Mouse (Mus musculus): ENCODE results near the gene Nol3.
"Not testable (repeated sequence)": the region's sequence is repeated elsewhere in the genome, so short reads cannot be mapped to it uniquely, and the experiment has no call there.

Gene Nol3

GRCm38 (mm10) chr8:105275840-105276239 is at the start of gene Nol3:
Gene Nol3 (plus strand): TSS chr8:105276140.
- no peaks in the 10 kb centered on the region for H3K27me3 ChIP-seq (ENCODE audit: control insufficient read depth, insufficient read depth, low read length, poor library complexity, severe bottlenecking)
- H3K36me3 ChIP-seq (ENCODE audit: control insufficient read depth, insufficient read depth, low read length, poor library complexity, severe bottlenecking) = no peaks in the 10 kb centered on the region
- no peak for DNase-seq (ENCODE audit: low read depth, low spot score)

GRCm38 (mm10) chr8:105231503-105232320 is 44.2 kb upstream of the Nol3 start:
- H3K36me3 ChIP-seq (ENCODE audit: control insufficient read depth, insufficient read depth, low read length, poor library complexity, severe bottlenecking) = peaks cover 5% of the 10 kb centered on the region
- no peaks in the 10 kb centered on the region for H3K27me3 ChIP-seq (ENCODE audit: control insufficient read depth, insufficient read depth, low read length, poor library complexity, severe bottlenecking)
- DNase-seq (ENCODE audit: low read depth, low spot score) = no peak

GRCm38 (mm10) chr8:105232321-105232693 is 43.6 kb upstream of the Nol3 start:
- H3K27me3 ChIP-seq (ENCODE audit: control insufficient read depth, insufficient read depth, low read length, poor library complexity, severe bottlenecking); H3K36me3 ChIP-seq (ENCODE audit: control insufficient read depth, insufficient read depth, low read length, poor library complexity, severe bottlenecking); DNase-seq (ENCODE audit: low read depth, low spot score): not testable (repeated sequence)

GRCm38 (mm10) chr8:105233126-105233935 is 42.6 kb upstream of the Nol3 start:
- Histone ChIP-seq H3K27me3 (ENCODE audit: control insufficient read depth, insufficient read depth, low read length, poor library complexity, severe bottlenecking) (no peaks in the 10 kb centered on the region), H3K36me3 (ENCODE audit: control insufficient read depth, insufficient read depth, low read length, poor library complexity, severe bottlenecking) (peaks cover 5% of the 10 kb centered on the region)
- no peak for DNase-seq (ENCODE audit: low read depth, low spot score)

GRCm38 (mm10) chr8:105235206-105235605 is 40.7 kb upstream of the Nol3 start:
- no peak for DNase-seq (ENCODE audit: low read depth, low spot score)
- H3K36me3 ChIP-seq (ENCODE audit: control insufficient read depth, insufficient read depth, low read length, poor library complexity, severe bottlenecking) = peaks cover 5% of the 10 kb centered on the region
- no peaks in the 10 kb centered on the region for H3K27me3 ChIP-seq (ENCODE audit: control insufficient read depth, insufficient read depth, low read length, poor library complexity, severe bottlenecking)

GRCm38 (mm10) chr8:105237442-105238142 is 38.3 kb upstream of the Nol3 start:
- Histone ChIP-seq H3K36me3 (ENCODE audit: control insufficient read depth, insufficient read depth, low read length, poor library complexity, severe bottlenecking) (peaks cover 6% of the 10 kb centered on the region), H3K27me3 (ENCODE audit: control insufficient read depth, insufficient read depth, low read length, poor library complexity, severe bottlenecking) (no peaks in the 10 kb centered on the region)
- DNase-seq (ENCODE audit: low read depth, low spot score) = no peak

- Histone ChIP-seq H3K36me3 (ENCODE audit: control insufficient read depth, insufficient read depth, low read length, poor library complexity, severe bottlenecking) (peaks cover 5% of the 10 kb centered on the region), H3K27me3 (ENCODE audit: control insufficient read depth, insufficient read depth, low read length, poor library complexity, severe bottlenecking) (no peaks in the 10 kb centered on the region)
- no peak for DNase-seq (ENCODE audit: low read depth, low spot score)
Observed at GRCm38 (mm10) chr8:105241016-105241415, 34.9 kb upstream of the Nol3 start.

GRCm38 (mm10) chr8:105251954-105252353 is 24.0 kb upstream of the Nol3 start:
- peaks cover 4% of the 10 kb centered on the region; the same call in 1 of the 2 replicates for H3K36me3 ChIP-seq (ENCODE audit: control insufficient read depth, insufficient read depth, low read length, poor library complexity, severe bottlenecking)
- no peaks in the 10 kb centered on the region for H3K27me3 ChIP-seq (ENCODE audit: control insufficient read depth, insufficient read depth, low read length, poor library complexity, severe bottlenecking)
- no peak for DNase-seq (ENCODE audit: low read depth, low spot score)

- Histone ChIP-seq H3K36me3 (ENCODE audit: control insufficient read depth, insufficient read depth, low read length, poor library complexity, severe bottlenecking) (peaks cover 2% of the 10 kb centered on the region; the same call in 1 of the 2 replicates), H3K27me3 (ENCODE audit: control insufficient read depth, insufficient read depth, low read length, poor library complexity, severe bottlenecking) (no peaks in the 10 kb centered on the region)
- DNase-seq (ENCODE audit: low read depth, low spot score) = no peak
Observed at GRCm38 (mm10) chr8:105252680-105253537, 23.0 kb upstream of the Nol3 start.

- no peaks in the 10 kb centered on the region for H3K27me3 ChIP-seq (ENCODE audit: control insufficient read depth, insufficient read depth, low read length, poor library complexity, severe bottlenecking)
- no peak for DNase-seq (ENCODE audit: low read depth, low spot score)
- H3K36me3 ChIP-seq (ENCODE audit: control insufficient read depth, insufficient read depth, low read length, poor library complexity, severe bottlenecking) = no peaks in the 10 kb centered on the region; the same call in 1 of the 2 replicates
Observed at GRCm38 (mm10) chr8:105253766-105254151, 22.2 kb upstream of the Nol3 start.

- H3K36me3 ChIP-seq (ENCODE audit: control insufficient read depth, insufficient read depth, low read length, poor library complexity, severe bottlenecking) = no peaks in the 10 kb centered on the region; the same call in 1 of the 2 replicates
- no peaks in the 10 kb centered on the region for H3K27me3 ChIP-seq (ENCODE audit: control insufficient read depth, insufficient read depth, low read length, poor library complexity, severe bottlenecking)
- DNase-seq (ENCODE audit: low read depth, low spot score) = peak; percentile 90
Observed at GRCm38 (mm10) chr8:105254152-105254965, 21.6 kb upstream of the Nol3 start.

GRCm38 (mm10) chr8:105254966-105255350 is 21.0 kb upstream of the Nol3 start, which contains the start of gene B3gnt9:
Gene B3gnt9 (minus strand): TSS chr8:105255153.
- Histone ChIP-seq H3K27me3 (ENCODE audit: control insufficient read depth, insufficient read depth, low read length, poor library complexity, severe bottlenecking) (no peaks in the 10 kb centered on the region), H3K36me3 (ENCODE audit: control insufficient read depth, insufficient read depth, low read length, poor library complexity, severe bottlenecking) (no peaks in the 10 kb centered on the region; the same call in 1 of the 2 replicates)
- peak; percentile 35 for DNase-seq (ENCODE audit: low read depth, low spot score)

- Histone ChIP-seq H3K27me3 (ENCODE audit: control insufficient read depth, insufficient read depth, low read length, poor library complexity, severe bottlenecking) (no peaks in the 10 kb centered on the region), H3K36me3 (ENCODE audit: control insufficient read depth, insufficient read depth, low read length, poor library complexity, severe bottlenecking) (no peaks in the 10 kb centered on the region)
- no peak for DNase-seq (ENCODE audit: low read depth, low spot score)
Observed at GRCm38 (mm10) chr8:105257318-105258114, 18.4 kb upstream of the Nol3 start.
